Mouse (Mus musculus) heart, embryonic 11.5 days (tissue): ENCODE results near the gene Cdkal1. TPM values are rescaled to one million over a fixed set of nuclear protein-coding genes. Genes with fewer than 3 reads are reported as not detected.

ENCODE experiments used
- polyA plus RNA-seq: library from polyadenylated mRNA; unstranded; fragments of >200 nt; fragmentation: Nextera tagmentation; extraction: Ambion mirVana; gene quantifications from 2 replicates; pipeline ENCODE4 v1.2.1, GENCODE M21; 2014

Gene Cdkal1
- polyA plus RNA-seq, 1 experiment from 2014 or later, result 25.2 TPM

Other genes with a start within 250 kb of the Cdkal1 start
- 9.9 and 10.4 TPM in 2 replicates for gene E2f3, start 130.4 kb upstream of the Cdkal1 start, polyA plus RNA-seq